Mouse (Mus musculus): ENCODE data around the gene Secisbp2. TPM values are rescaled to one million over a fixed set of nuclear protein-coding genes. Genes with fewer than 3 reads are reported as not detected.

Gene Secisbp2
- total RNA-seq, 4 experiments from 2014 or later: 18.9 to 21.5 (median 21.0) TPM

GRCm38 (mm10) chr13:51731474-51731873 is 80.0 kb downstream of the Secisbp2 start:
- no peak for DNase-seq (ENCODE audit: low spot score in 2 of 2)

- DNase-seq (ENCODE audit: low spot score in 2 of 2): no peak
Observed at GRCm38 (mm10) chr13:51732097-51732664, 80.7 kb downstream of the Secisbp2 start.

Other genes starting within 250 kb of the Secisbp2 start
- gene S1pr3, start 243.1 kb upstream of the Secisbp2 start, total RNA-seq (2022): 10 to 100 TPM in 2 of 4 experiments, 1 to 10 TPM in 2; 5.5 to 16.4 (median 11.1) TPM
- gene Shc3, start 82.3 kb upstream of the Secisbp2 start, total RNA-seq (2022): 100 to 1,000 TPM; 103 to 128 (median 120) TPM
- 1 to 10 TPM; 2.0 to 3.3 (median 2.2) TPM for gene Cks2, start 6.5 kb upstream of the Secisbp2 start, total RNA-seq (2022)
- 10 to 100 TPM; 79.8 to 99.9 (median 95.4) TPM for gene Sema4d, start 142.1 kb downstream of the Secisbp2 start, total RNA-seq (2022)
- gene Gadd45g, start 195.0 kb downstream of the Secisbp2 start, total RNA-seq (2022): 10 to 100 TPM; 14.6 to 28.2 (median 17.2) TPM